Mouse (Mus musculus) erythroid progenitor cell, adult 5-6 weeks (primary cell): ENCODE data around the gene Cartpt. TPM values are rescaled to one million over a fixed set of nuclear protein-coding genes. Genes with fewer than 3 reads are reported as not detected.
A peak's percentile ranks its signal among the peaks of the same experiment; 100 is the strongest.

ENCODE experiments used
- ATAC-seq: replicated peaks from 2 replicates; pipeline ENCODE4 v1.8.0; 2016; ENCODE audit warnings: moderate number of reproducible peaks, mild to moderate bottlenecking, moderate TSS enrichment, inconsistent platforms; ENCODE audit not compliant: poor library complexity, low FRiP score, severe bottlenecking
- total RNA-seq, 2 experiments: library from RNA; stranded (forward) in 1 of 2; stranded (reverse) in 1 of 2; fragments of 150-400 nt in 1 of 2; fragments of 186-747, 209-891 nt in 1 of 2; gene quantifications; 2 replicates each; pipeline versions ENCODE4 v1.2.3 to v1.2.4; 2015 to 2017; ENCODE audit warnings: low replicate concordance in 2 of 2

The Cartpt gene
- total RNA-seq (2015; ENCODE audit: low replicate concordance) (not detected in 2 replicates), total RNA-seq (2017; ENCODE audit: low replicate concordance) (not detected in 2 replicates)

DNA sequence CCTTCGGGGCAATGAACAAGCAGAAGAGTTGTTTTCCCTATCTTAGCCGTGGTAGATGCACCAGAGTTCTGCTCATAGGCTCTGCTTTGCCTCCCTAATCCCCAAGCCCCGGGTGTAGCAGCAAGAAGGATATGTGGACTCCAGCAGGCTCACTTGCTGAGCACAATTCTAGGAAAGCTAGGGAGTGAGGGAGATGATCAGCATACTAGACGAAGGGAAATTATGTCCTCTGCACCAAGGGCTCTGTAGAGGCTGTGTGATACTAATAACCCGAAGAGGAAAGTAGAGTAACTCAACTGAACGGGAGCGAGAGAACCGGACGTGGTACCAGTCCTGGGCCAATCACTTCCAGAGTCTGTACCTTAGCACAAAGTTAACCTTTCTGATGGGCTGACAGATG lies at the start of gene Cartpt:
TSS of gene Cartpt (minus strand) at position 127 of the 400 bp plus-strand sequence.
- ATAC-seq: no peak

DNA sequence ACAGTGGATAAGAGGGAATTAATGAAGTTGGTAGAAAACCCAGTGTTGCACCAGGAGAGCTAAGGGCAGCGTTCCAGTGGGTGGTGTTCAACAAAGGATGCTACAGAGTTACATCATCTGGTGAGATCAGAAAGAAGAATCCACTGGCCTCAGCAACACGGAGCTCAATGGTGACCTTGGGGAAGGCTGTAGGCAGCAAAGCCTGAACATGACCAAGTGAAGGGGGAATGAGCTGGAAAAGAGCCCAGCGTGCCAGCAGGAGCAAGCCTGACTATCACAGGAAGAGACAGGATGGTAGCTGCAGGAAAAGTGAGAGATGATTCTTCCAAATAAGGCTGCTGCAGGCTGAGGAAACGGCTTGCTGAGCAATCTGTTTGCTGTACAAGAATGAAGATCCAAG lies 46.5 kb upstream of the Cartpt start:
- ATAC-seq: no peak

- no peak for ATAC-seq
Observed at GRCm38 (mm10) chr13:99943525-99943924, 42.6 kb upstream of the Cartpt start.

- ATAC-seq: no peak
Observed at GRCm38 (mm10) chr13:99940601-99941000, 39.7 kb upstream of the Cartpt start.

DNA sequence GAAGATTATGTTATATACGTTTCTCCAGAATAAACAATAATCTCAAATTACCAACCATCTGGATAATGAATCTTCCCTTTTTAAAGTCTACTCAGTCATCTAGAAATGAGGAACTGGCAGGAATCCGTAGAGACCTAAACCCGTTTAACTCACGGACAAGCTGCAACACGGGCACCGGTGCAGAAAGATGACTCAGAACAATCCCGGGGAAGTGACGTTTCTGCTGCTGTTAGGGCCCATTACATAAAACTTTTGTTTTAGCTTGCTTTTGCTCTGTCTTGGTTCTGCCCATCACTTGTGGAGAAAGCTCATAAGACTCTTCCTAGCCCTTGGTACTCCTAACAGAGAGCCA lies 38.4 kb upstream of the Cartpt start:
- ATAC-seq: no peak

- no peak for ATAC-seq
Observed at GRCm38 (mm10) chr13:99938606-99939319, 37.9 kb upstream of the Cartpt start.

DNA sequence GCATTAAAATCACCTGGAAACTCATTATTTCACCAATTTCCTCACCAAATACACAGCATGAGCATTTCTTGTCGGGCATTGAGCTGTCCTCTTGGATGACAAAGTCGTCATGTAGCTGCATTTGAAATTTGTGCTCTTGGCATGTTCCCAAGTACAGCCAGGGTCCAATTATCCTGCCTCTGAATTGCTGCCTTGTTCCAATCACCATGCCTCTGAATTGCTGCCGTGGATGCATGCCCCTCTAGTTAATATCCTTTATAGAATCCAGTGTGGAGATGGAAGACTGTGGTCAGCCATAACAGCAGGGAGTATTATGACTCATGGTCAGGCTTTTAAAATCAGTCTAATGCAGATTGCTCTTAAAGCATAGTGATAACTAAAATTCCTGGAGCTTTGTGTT lies 36.9 kb upstream of the Cartpt start:
- ATAC-seq: no peak

GRCm38 (mm10) chr13:99932406-99932805 lies 31.5 kb upstream of the Cartpt start:
- no peak for ATAC-seq

- ATAC-seq: no peak
Observed at GRCm38 (mm10) chr13:99931502-99931901, 30.6 kb upstream of the Cartpt start.

DNA sequence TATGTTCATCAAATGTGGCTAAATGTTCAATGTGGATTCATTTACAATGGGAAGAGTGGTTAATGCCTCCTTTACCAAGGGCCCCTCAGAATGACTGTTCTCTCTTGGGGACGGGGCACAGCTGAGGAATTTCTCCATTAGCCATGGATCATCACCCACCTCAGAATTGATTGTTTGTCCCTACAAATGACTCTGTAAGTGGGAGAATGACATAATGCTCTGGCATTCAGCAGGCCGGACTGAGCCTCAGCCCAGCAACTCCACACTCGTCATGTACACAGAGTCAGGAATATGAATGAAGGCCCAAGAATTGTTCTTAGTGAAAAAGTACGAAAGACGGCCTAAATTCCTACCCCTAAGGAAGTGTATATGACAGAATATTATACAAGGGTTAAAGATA lies 25.4 kb upstream of the Cartpt start:
- no peak for ATAC-seq

DNA sequence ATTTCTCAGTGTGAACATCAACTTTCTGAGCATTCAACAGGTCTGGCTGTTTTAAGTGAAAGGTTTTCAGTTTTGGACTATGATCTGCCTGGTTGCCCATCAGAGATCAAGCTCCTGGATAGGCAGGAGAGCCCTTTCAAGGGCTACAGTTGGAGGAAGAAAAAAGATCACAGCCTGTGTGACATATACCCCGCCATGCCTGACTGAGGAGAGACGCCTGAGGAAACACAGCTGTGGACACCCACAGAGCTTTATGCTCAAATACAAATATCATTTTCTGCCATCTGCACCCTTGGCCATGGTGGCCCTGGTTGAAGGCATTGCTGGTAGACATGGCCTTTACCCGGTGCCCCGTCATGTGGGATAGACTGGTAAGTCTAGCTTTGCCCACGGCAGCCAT lies 14.7 kb upstream of the Cartpt start:
- no peak for ATAC-seq

GRCm38 (mm10) chr13:99900557-99900892 lies 366 bp downstream of the Cartpt start:
- ATAC-seq: no peak

DNA sequence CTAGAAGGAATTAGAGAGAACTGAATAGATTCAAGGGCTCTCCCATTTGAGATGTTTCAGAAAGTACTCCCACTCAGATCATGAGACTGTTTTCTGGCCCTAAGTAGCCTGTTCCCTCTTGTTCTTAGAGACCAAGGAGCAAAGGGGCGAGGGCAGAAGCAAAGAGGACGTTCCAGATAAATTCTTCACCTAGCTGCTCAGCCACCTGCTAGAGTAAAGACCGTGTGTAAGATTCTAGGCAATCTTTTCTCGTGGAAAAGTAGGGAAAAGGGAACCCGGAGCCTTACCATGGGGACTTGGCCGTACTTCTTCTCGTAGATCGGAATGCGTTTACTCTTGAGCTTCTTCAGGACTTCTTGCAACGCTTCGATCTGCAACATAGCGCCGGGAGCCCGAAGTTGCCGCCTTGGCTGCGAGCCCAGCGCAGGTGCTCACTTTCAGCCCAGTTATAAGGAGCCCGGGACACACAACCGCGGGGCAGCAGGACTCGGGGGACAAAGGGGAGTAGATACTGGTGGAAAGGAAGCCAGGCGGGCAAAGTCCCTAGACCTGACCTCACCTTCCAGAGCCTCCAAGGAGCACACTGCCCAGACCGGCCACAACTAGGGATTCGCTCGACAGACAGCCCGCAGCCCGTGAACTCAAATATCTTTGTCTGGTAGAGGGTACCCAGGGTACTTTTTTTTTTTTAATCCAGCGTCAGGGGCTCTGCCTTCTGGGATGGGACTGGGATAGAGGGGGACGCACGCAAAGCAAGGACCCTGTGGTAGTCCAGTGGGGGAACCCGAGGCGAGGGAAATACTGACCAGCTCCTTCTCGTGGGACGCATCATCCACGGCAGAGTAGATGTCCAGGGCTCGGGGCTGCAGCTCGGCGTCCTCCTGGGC lies 978 bp downstream of the Cartpt start:
- no peak for ATAC-seq

DNA sequence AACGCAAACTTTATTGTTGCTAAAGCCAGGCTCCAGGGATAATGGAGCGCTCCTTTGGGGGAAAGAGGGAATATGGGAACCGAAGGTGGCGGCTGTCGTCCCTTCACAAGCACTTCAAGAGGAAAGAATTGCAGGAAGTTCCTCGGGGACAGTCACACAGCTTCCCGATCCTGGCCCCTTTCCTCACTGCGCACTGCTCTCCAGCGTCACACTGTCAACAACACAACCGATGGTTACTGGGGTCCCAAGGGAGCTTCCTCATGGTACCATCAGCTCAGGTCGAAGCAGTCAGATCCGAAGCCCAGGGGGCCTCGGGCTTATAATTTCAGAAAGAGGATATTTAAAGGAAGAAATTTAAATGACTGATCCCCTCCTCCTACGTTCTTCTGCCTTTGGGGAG lies 2.1 kb downstream of the Cartpt start:
- no peak for ATAC-seq

GRCm38 (mm10) chr13:99885636-99886035 lies 15.3 kb downstream of the Cartpt start:
- no peak for ATAC-seq

GRCm38 (mm10) chr13:99881774-99882173 lies 19.1 kb downstream of the Cartpt start:
- ATAC-seq: 0 out of 2 replicates have a peak, but pooled peaks have one; percentile 30

- no peak for ATAC-seq
Observed at GRCm38 (mm10) chr13:99879696-99880095, 21.2 kb downstream of the Cartpt start.

DNA sequence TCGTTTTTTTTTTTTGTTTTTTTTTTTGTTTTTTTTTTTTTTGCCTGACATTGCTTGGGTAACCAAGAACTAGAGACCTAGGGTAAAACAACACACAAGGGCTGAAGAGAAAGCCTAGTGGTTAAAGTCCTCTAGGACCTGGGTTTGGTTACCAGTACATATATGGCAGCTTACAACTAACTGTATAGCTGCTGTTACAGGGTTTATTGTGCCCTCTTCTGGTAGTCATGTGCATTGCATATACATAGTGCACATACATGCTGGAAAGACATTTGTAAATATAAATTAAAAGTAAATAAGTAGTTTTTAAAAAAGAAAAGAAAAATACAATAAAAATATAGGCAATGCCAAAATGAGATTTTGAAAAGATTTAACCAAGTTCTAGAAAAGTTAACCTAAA lies 28.8 kb downstream of the Cartpt start:
- ATAC-seq: no peak

DNA sequence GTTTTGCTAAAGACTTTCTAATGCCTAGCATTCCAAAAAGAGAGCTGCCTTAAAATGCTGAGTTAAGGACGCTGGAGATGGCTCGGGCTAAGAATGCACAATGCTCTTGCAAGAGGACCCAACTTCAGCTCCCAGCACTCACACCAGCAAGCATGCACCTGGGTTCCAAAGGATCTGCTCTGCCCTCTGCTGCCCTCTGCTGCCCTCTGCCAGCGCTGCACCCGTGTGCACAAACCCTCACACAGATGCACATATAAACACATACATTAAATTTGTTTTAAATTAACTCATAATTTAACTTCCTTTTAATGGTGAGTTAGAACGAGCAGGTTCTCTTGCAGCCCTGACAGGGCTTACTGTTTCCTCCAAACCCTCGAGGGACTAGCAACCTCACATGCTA lies 32.5 kb downstream of the Cartpt start:
- ATAC-seq: no peak

DNA sequence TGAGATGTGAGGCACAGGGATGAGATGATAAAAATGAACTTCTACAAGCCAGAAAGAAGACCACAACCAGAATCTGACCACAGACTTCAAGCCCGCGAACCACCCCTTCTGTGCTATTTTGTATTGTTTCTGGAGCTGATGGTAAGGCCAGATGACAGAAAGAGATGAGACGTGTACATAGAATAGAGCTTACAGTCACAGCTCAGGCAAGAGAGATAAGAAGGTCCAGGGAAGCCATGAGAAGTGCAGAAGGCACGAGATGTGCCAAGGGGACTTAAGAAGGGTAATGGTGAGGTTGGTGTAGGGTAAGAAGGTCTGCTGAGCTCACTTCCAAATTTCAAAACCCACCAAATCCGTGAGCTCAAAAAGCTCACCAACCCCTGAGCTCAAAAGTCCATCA lies 36.6 kb downstream of the Cartpt start:
- ATAC-seq: no peak

DNA sequence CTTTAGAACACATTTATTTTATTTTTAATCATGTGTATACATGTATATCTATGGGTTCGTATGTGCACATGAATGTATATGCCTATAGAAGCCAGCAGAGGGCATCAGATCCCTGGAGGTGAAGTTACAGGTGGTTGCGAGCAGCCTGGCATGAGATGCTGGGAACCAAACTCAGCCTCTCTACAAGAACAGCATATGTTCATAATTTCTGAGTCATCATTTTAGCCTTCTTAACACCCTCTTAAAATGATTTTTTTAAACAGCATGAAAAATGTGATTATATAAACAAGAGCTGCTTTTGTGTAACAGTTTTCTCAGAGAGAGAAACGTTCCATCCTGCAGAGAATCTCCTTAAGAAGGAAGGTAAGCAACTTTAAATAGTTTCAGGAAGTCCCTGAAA lies 40.2 kb downstream of the Cartpt start:
- ATAC-seq: no peak
